Mouse (Mus musculus): ENCODE measurements at regions not wholly inside any gene's neighbourhood (a gene's known extent, or its start where the extent isn't known, plus 50 kb on each side); places are given as distances from the start of the nearest gene placed in this dataset.

DNA sequence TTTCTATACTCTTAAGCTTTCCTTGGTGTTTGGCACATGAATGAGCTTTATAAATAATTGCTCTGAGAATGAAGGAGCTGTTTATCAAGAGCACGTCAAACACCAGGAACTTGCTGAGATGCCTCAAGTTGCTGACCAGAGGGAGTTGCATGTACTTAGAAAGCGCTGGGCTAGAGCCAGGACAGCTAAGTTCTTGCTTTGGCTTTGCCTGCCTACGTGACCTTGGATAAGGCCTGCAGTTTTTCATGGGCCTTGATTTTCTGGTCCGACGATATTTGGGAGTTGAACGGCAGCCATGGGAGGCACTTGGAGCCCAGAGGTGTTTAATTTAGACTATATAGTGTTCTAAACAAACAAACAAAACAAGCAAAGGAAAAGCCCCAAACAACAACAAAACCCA is 62.4 kb downstream of the Foxd1 start:
- ATAC-seq (ENCODE audit: low FRiP score, low TSS enrichment) (no peak), DNase-seq (no peak)
- Histone ChIP-seq H3K4me1 (ENCODE audit: control insufficient read depth, insufficient read depth, low read length) (no peaks in the 10 kb centered on the region), H3K9me3 (ENCODE audit: control insufficient read depth, low read length) (no peaks in the 10 kb centered on the region), H3K27ac (replicated peaks; ENCODE audit: low read depth, low read length) (no peak overlapping the region), H3K27me3 (ENCODE audit: control insufficient read depth, insufficient read depth, low read length) (no peaks in the 10 kb centered on the region), H3K36me3 (ENCODE audit: control insufficient read depth, insufficient read depth, low read length) (no peaks in the 10 kb centered on the region), H3K4me2 (ENCODE audit: low read length) (no peak overlapping the region), H3K4me3 (replicated peaks; ENCODE audit: low read depth, low read length) (no peak overlapping the region), H3K9ac (replicated peaks; ENCODE audit: low read length) (no peak overlapping the region)
- 88% methylated on average over 6 of the region's 6 CpGs for WGBS

DNA sequence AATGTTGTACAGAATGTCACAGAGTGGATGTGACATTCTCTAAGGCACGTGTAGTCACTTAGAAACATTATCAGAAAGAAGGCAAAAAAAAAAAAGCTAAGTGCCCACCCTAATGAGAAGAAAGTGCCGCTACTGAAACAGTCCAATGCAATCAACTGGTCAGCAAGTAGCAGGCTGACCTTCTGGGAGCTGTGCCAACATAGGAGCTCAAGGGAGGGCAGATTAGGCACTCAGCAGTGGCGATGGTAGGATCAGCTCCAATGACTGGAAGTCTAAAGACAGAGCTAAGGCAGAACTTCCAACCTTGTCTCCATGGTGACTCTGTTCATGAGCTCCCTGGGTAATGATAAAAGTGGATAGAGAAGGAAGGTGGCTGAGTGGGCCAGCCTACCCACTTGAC is 60.8 kb downstream of the Foxd1 start:
- DNase-seq (no peak), ATAC-seq (ENCODE audit: low FRiP score, low TSS enrichment) (no peak)
- H3K4me2 ChIP-seq (ENCODE audit: low read length), result no peak overlapping the region
- no peaks in the 10 kb centered on the region for H3K4me1 ChIP-seq (ENCODE audit: control insufficient read depth, insufficient read depth, low read length)
- WGBS, result 80% methylated on average over 3 of the region's 3 CpGs
- H3K4me3 ChIP-seq (replicated peaks; ENCODE audit: low read depth, low read length), result no peak overlapping the region
- H3K9me3 ChIP-seq (ENCODE audit: control insufficient read depth, low read length), result no peaks in the 10 kb centered on the region
- H3K27me3 ChIP-seq (ENCODE audit: control insufficient read depth, insufficient read depth, low read length), result no peaks in the 10 kb centered on the region
- H3K27ac ChIP-seq (replicated peaks; ENCODE audit: low read depth, low read length), result no peak overlapping the region
- H3K36me3 ChIP-seq (ENCODE audit: control insufficient read depth, insufficient read depth, low read length), result no peaks in the 10 kb centered on the region
- H3K9ac ChIP-seq (replicated peaks; ENCODE audit: low read length), result no peak overlapping the region

DNA sequence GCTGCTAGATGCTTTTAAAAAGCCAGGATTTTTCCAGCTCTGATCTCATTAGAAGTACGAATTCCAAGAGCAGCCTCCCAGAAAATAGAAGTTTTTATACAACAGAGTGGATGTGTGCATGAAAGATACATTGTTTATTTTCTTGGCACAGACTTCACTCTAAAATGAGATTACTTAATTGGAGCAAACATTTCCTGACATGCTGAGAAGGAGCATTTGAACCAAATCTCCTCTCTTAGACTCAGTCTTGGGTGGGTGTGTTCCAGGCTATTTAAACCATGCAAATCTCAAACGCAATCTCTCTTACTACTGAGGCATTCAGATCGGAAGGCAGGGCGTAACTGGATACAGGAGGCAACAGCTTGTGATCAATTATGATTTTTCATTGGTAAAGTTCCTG is 59.2 kb downstream of the Foxd1 start:
- no peak for DNase-seq
- 63% methylated on average over 4 of the region's 4 CpGs for WGBS

More for the DNA sequence above, 59.2 kb downstream of the Foxd1 start:
- Histone ChIP-seq H3K4me3 (replicated peaks; ENCODE audit: low read depth, low read length) (no peak overlapping the region), H3K4me1 (ENCODE audit: control insufficient read depth, insufficient read depth, low read length) (no peaks in the 10 kb centered on the region), H3K27me3 (ENCODE audit: control insufficient read depth, insufficient read depth, low read length) (no peaks in the 10 kb centered on the region), H3K9me3 (ENCODE audit: control insufficient read depth, low read length) (no peaks in the 10 kb centered on the region), H3K27ac (replicated peaks; ENCODE audit: low read depth, low read length) (no peak overlapping the region), H3K36me3 (ENCODE audit: control insufficient read depth, insufficient read depth, low read length) (no peaks in the 10 kb centered on the region), H3K9ac (replicated peaks; ENCODE audit: low read length) (no peak overlapping the region), H3K4me2 (ENCODE audit: low read length) (no peak overlapping the region)
- ATAC-seq (ENCODE audit: low FRiP score, low TSS enrichment), result no peak
